Mouse (Mus musculus): Measurements from ENCODE around the gene E2f3. TPM values are rescaled to one million over a fixed set of nuclear protein-coding genes. Genes with fewer than 3 reads are reported as not detected.
A peak's percentile ranks its signal among the peaks of the same experiment; 100 is the strongest.

The E2f3 gene
- polyA plus RNA-seq, 1 experiment from 2014 or later, result 19.0 TPM

DNA sequence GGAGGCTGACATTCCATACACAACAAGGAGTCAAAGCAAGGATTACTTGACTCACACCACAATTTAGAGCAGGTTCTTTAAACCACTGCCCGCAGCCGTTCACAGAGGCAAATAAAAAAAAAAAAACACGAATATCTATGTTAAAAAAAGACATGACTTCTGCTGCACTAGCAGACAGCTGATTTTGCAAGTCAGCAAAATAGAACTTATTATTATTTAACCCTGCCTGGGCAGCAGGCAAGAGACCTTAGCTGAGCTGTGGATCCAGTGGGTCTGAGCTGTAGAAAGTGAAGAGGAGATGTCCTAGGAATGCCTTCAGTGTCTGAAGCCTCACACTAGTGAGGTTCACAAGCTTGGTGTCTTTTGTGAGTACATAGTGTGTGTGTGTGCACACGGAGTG lies 46.5 kb downstream of the E2f3 start:
- Histone ChIP-seq H3K9ac (ENCODE audit: low read length) (no peak overlapping the region), H3K4me3 (ENCODE audit: low read depth, low read length) (no peak overlapping the region), H3K36me3 (ENCODE audit: control insufficient read depth, insufficient read depth, low read length) (peaks cover 4% of the 10 kb centered on the region; the same call in 1 of the 2 replicates), H3K27ac (replicated peaks; ENCODE audit: low read depth, low read length) (no peak overlapping the region), H3K27me3 (ENCODE audit: control insufficient read depth, insufficient read depth, low read length) (no peaks in the 10 kb centered on the region), H3K4me1 (ENCODE audit: control insufficient read depth, insufficient read depth, low read length) (no peaks in the 10 kb centered on the region), H3K9me3 (ENCODE audit: control insufficient read depth, low read length) (no peaks in the 10 kb centered on the region), H3K4me2 (ENCODE audit: low read depth, severe bottlenecking) (no peak overlapping the region)
- 89% methylated on average over 4 of the region's 4 CpGs for WGBS
- no peak for DNase-seq (ENCODE audit: low spot score)
- no peak for ATAC-seq (ENCODE audit: insufficient number of reproducible peaks, low FRiP score, low TSS enrichment, low read depth)

DNA sequence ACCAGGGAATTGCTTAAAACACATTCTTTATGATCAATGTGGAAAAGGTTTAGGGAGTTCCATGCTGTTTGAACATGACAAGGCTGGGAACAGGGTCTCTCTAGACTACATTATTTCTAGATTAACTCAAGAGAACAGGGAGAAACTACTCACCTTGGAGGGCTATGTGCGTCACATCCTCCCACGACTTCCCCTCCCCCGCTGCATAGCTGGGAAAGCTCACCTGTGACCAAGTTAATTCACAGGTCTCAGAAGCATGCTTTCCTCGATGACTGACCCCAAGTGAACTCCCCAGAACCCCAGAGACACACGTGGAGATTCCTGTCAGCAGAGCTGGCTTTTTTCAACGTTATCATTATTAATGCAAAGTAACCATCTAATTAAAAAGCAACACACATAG lies 47.1 kb downstream of the E2f3 start:
- no peak overlapping the region for H3K4me2 ChIP-seq (ENCODE audit: low read depth, severe bottlenecking)
- no peaks in the 10 kb centered on the region for H3K4me1 ChIP-seq (ENCODE audit: control insufficient read depth, insufficient read depth, low read length)
- WGBS, result 84% methylated on average over 6 of the region's 6 CpGs
- ATAC-seq (ENCODE audit: insufficient number of reproducible peaks, low FRiP score, low TSS enrichment, low read depth) (no peak), DNase-seq (ENCODE audit: low spot score) (no peak)
- H3K4me3 ChIP-seq (ENCODE audit: low read depth, low read length), result no peak overlapping the region
- no peaks in the 10 kb centered on the region for H3K27me3 ChIP-seq (ENCODE audit: control insufficient read depth, insufficient read depth, low read length)
- no peak overlapping the region for H3K9ac ChIP-seq (ENCODE audit: low read length)
- H3K27ac ChIP-seq (replicated peaks; ENCODE audit: low read depth, low read length), result no peak overlapping the region
- H3K9me3 ChIP-seq (ENCODE audit: control insufficient read depth, low read length), result no peaks in the 10 kb centered on the region
- H3K36me3 ChIP-seq (ENCODE audit: control insufficient read depth, insufficient read depth, low read length), result peaks cover 4% of the 10 kb centered on the region

DNA sequence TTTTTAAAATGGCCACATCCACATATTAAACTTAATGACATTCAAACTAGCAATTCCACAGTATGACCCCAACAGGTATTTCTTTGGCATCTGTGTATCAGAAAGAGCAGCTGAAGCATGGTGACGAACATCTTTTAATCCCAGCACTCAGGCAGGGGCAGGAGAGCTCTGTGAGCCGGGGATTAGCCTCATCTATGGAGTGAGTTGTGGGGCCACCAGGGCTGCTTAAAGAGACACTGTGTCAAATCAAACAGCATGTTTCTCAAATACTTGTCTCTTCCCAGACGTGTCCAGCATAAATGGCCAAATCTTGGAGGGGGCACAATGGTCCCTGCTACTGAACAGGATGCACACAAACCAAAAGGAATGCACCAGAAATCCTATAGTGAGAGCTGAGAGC lies 59.7 kb downstream of the E2f3 start:
- H3K4me2 ChIP-seq (ENCODE audit: low read depth, severe bottlenecking), result no peak overlapping the region
- 87% methylated on average over 3 of the region's 3 CpGs for WGBS
- ATAC-seq (ENCODE audit: insufficient number of reproducible peaks, low FRiP score, low TSS enrichment, low read depth), result no peak

DNA sequence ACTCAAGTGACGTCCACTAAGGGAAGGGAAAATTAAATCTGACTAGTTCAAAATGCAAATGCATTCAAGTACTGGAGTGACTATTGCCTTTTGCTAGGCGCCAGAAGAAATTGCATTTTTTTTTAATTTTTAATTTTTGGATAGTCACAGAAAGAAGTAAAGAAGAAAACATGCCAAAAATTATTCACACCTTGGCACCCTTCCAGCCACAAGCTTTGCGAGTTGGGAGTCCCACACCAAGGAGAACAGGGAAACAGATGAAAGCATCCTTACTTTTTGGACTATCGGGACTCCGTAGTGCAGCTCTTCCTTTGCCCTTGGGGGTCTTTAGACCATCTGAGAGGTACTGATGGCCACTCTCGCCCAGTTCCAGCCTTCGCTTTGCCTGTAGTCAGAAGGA lies 66.0 kb downstream of the E2f3 start:
- H3K4me3 ChIP-seq (ENCODE audit: low read depth, low read length), result no peak overlapping the region
- DNase-seq (ENCODE audit: low spot score) (no peak), ATAC-seq (ENCODE audit: insufficient number of reproducible peaks, low FRiP score, low TSS enrichment, low read depth) (no peak)
- H3K36me3 ChIP-seq (ENCODE audit: control insufficient read depth, insufficient read depth, low read length), result peaks cover 3% of the 10 kb centered on the region; the same call in 1 of the 2 replicates
- 97% methylated on average over 7 of the region's 7 CpGs for WGBS
- no peak overlapping the region for H3K27ac ChIP-seq (replicated peaks; ENCODE audit: low read depth, low read length)
- H3K4me1 ChIP-seq (ENCODE audit: control insufficient read depth, insufficient read depth, low read length), result 0 out of 2 replicates have a peak, but pooled peaks cover under 1% of the 10 kb centered on the region
- no peaks in the 10 kb centered on the region for H3K9me3 ChIP-seq (ENCODE audit: control insufficient read depth, low read length)
- H3K4me2 ChIP-seq (ENCODE audit: low read depth, severe bottlenecking), result no peak overlapping the region
- no peaks in the 10 kb centered on the region for H3K27me3 ChIP-seq (ENCODE audit: control insufficient read depth, insufficient read depth, low read length)
- H3K9ac ChIP-seq (ENCODE audit: low read length), result no peak overlapping the region

More for the DNA sequence above, 59.7 kb downstream of the E2f3 start:
- no peaks in the 10 kb centered on the region for H3K4me1 ChIP-seq (ENCODE audit: control insufficient read depth, insufficient read depth, low read length)
- no peak for DNase-seq (ENCODE audit: low spot score)
- no peak overlapping the region for H3K9ac ChIP-seq (ENCODE audit: low read length)
- H3K9me3 ChIP-seq (ENCODE audit: control insufficient read depth, low read length), result no peaks in the 10 kb centered on the region
- H3K4me3 ChIP-seq (ENCODE audit: low read depth, low read length), result no peak overlapping the region
- H3K27me3 ChIP-seq (ENCODE audit: control insufficient read depth, insufficient read depth, low read length), result no peaks in the 10 kb centered on the region
- H3K27ac ChIP-seq (replicated peaks; ENCODE audit: low read depth, low read length), result no peak overlapping the region
- peaks cover 2% of the 10 kb centered on the region; the same call in 1 of the 2 replicates for H3K36me3 ChIP-seq (ENCODE audit: control insufficient read depth, insufficient read depth, low read length)

DNA sequence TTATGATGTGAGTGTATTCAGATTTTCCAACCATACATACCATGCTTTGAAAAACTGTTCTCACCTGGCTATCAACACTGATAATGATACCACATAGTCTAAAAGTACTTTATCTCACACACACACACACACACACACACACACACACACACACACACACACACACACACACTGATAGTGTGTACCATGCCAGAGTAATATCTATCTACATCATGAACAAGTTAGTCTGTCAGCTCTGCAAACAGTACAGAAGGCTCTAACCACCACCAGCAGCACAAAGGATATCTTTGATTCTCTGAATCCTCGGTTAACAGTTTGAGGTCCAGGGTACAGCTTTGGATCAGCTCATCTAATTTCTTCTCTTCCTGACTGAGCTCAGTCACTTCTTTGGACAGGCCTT lies 69.3 kb downstream of the E2f3 start:
- no peak overlapping the region for H3K4me3 ChIP-seq (ENCODE audit: low read depth, low read length)
- no peak overlapping the region for H3K27ac ChIP-seq (replicated peaks; ENCODE audit: low read depth, low read length)
- H3K27me3 ChIP-seq (ENCODE audit: control insufficient read depth, insufficient read depth, low read length), result no peaks in the 10 kb centered on the region
- DNase-seq (ENCODE audit: low spot score) (no peak), ATAC-seq (ENCODE audit: insufficient number of reproducible peaks, low FRiP score, low TSS enrichment, low read depth) (no peak)
- H3K4me2 ChIP-seq (ENCODE audit: low read depth, severe bottlenecking), result no peak overlapping the region
- H3K4me1 ChIP-seq (ENCODE audit: control insufficient read depth, insufficient read depth, low read length), result 0 out of 2 replicates have a peak, but pooled peaks cover 4% of the 10 kb centered on the region
- H3K36me3 ChIP-seq (ENCODE audit: control insufficient read depth, insufficient read depth, low read length), result peaks cover 6% of the 10 kb centered on the region; the same call in 1 of the 2 replicates
- 88% methylated on average over 1 of the region's 1 CpGs for WGBS
- no peak overlapping the region for H3K9ac ChIP-seq (ENCODE audit: low read length)
- no peaks in the 10 kb centered on the region for H3K9me3 ChIP-seq (ENCODE audit: control insufficient read depth, low read length)

GRCm38 (mm10) chr13:29913606-29914005 lies 72.3 kb downstream of the E2f3 start:
- ATAC-seq (ENCODE audit: insufficient number of reproducible peaks, low FRiP score, low TSS enrichment, low read depth) (no peak), DNase-seq (ENCODE audit: low spot score) (peak; percentile 41)
- WGBS, result 48% methylated on average over 10 of the region's 10 CpGs

DNA sequence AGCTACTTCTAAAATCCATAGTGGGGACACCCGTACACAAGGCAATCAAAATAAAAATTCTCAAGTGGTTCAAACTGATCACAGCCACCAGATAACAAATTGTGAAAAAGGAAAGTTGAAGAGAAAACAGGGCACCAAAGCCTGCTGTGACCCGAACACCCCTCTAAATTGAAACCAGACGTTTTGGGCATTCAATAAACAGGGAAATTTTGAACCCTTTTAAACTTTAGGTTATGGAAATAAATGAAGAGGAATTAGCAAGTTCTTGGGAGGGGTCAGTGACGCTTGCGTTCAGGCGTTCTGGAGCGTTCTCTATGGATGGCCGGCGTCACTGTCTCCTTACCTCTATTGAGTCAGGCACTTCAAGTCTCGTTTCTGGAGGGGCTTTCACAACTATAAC lies 72.8 kb downstream of the E2f3 start:
- Histone ChIP-seq H3K36me3 (ENCODE audit: control insufficient read depth, insufficient read depth, low read length) (peaks cover 27% of the 10 kb centered on the region), H3K4me3 (ENCODE audit: low read depth, low read length) (no peak overlapping the region), H3K4me1 (ENCODE audit: control insufficient read depth, insufficient read depth, low read length) (0 out of 2 replicates have a peak, but pooled peaks cover 4% of the 10 kb centered on the region), H3K9me3 (ENCODE audit: control insufficient read depth, low read length) (no peaks in the 10 kb centered on the region), H3K27me3 (ENCODE audit: control insufficient read depth, insufficient read depth, low read length) (no peaks in the 10 kb centered on the region), H3K9ac (ENCODE audit: low read length) (no peak overlapping the region), H3K4me2 (ENCODE audit: low read depth, severe bottlenecking) (no peak overlapping the region), H3K27ac (replicated peaks; ENCODE audit: low read depth, low read length) (no peak overlapping the region)
- WGBS, result 41% methylated on average over 10 of the region's 10 CpGs
- DNase-seq (ENCODE audit: low spot score), result peak; percentile 30
- ATAC-seq (ENCODE audit: insufficient number of reproducible peaks, low FRiP score, low TSS enrichment, low read depth), result no peak

More at GRCm38 (mm10) chr13:29913606-29914005, 72.3 kb downstream of the E2f3 start:
- Histone ChIP-seq H3K9ac (ENCODE audit: low read length) (no peak overlapping the region), H3K4me1 (ENCODE audit: control insufficient read depth, insufficient read depth, low read length) (0 out of 2 replicates have a peak, but pooled peaks cover 4% of the 10 kb centered on the region), H3K4me2 (ENCODE audit: low read depth, severe bottlenecking) (no peak overlapping the region), H3K4me3 (ENCODE audit: low read depth, low read length) (no peak overlapping the region), H3K27me3 (ENCODE audit: control insufficient read depth, insufficient read depth, low read length) (no peaks in the 10 kb centered on the region), H3K27ac (replicated peaks; ENCODE audit: low read depth, low read length) (no peak overlapping the region), H3K9me3 (ENCODE audit: control insufficient read depth, low read length) (no peaks in the 10 kb centered on the region), H3K36me3 (ENCODE audit: control insufficient read depth, insufficient read depth, low read length) (peaks cover 25% of the 10 kb centered on the region)

DNA sequence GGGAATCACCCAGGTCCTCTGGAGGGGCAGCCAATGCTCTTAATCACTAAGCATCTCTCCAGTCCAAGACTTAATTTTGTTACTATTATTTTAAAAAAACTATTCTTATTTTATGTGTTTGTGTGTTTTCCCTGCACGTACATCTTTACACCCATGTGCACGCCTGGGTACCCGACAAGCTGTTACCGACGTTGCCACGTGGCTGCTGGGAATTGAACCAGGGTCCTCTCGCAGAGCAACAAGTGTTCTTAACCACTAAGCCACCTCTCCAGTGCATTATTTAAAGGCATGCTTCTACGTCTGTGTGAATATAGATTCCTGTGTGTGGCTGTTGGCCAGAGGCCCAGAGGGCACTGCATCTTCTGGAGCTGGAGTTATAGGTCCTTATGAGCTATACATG lies 73.6 kb downstream of the E2f3 start:
- WGBS, result 93% methylated on average over 8 of the region's 8 CpGs
- H3K9ac ChIP-seq (ENCODE audit: low read length), result no peak overlapping the region
- H3K4me3 ChIP-seq (ENCODE audit: low read depth, low read length), result no peak overlapping the region
- DNase-seq (ENCODE audit: low spot score) (no peak), ATAC-seq (ENCODE audit: insufficient number of reproducible peaks, low FRiP score, low TSS enrichment, low read depth) (no peak)
- no peaks in the 10 kb centered on the region for H3K27me3 ChIP-seq (ENCODE audit: control insufficient read depth, insufficient read depth, low read length)
- H3K9me3 ChIP-seq (ENCODE audit: control insufficient read depth, low read length), result no peaks in the 10 kb centered on the region
- no peak overlapping the region for H3K27ac ChIP-seq (replicated peaks; ENCODE audit: low read depth, low read length)
- H3K36me3 ChIP-seq (ENCODE audit: control insufficient read depth, insufficient read depth, low read length), result peaks cover 32% of the 10 kb centered on the region
- no peak overlapping the region for H3K4me2 ChIP-seq (ENCODE audit: low read depth, severe bottlenecking)
- 0 out of 2 replicates have a peak, but pooled peaks cover 4% of the 10 kb centered on the region for H3K4me1 ChIP-seq (ENCODE audit: control insufficient read depth, insufficient read depth, low read length)

- DNase-seq (ENCODE audit: low spot score) (no peak), ATAC-seq (ENCODE audit: insufficient number of reproducible peaks, low FRiP score, low TSS enrichment, low read depth) (no peak)
- Histone ChIP-seq H3K4me2 (ENCODE audit: low read depth, severe bottlenecking) (no peak overlapping the region), H3K36me3 (ENCODE audit: control insufficient read depth, insufficient read depth, low read length) (peaks cover 34% of the 10 kb centered on the region), H3K27ac (replicated peaks; ENCODE audit: low read depth, low read length) (no peak overlapping the region), H3K9me3 (ENCODE audit: control insufficient read depth, low read length) (no peaks in the 10 kb centered on the region), H3K27me3 (ENCODE audit: control insufficient read depth, insufficient read depth, low read length) (no peaks in the 10 kb centered on the region), H3K4me3 (ENCODE audit: low read depth, low read length) (no peak overlapping the region), H3K4me1 (ENCODE audit: control insufficient read depth, insufficient read depth, low read length) (0 out of 2 replicates have a peak, but pooled peaks cover 4% of the 10 kb centered on the region), H3K9ac (ENCODE audit: low read length) (no peak overlapping the region)
- WGBS, result 93% methylated on average over 3 of the region's 3 CpGs
Observed at GRCm38 (mm10) chr13:29911141-29911540, 74.7 kb downstream of the E2f3 start.

All from limb, embryonic 11.5 days (tissue).